Mouse (Mus musculus): ENCODE results near the gene Slc2a4. TPM values are rescaled to one million over a fixed set of nuclear protein-coding genes. Genes with fewer than 3 reads are reported as not detected.

The Slc2a4 gene
- polyA plus RNA-seq, 1 experiment from 2014 or later, result 29.2 TPM

DNA sequence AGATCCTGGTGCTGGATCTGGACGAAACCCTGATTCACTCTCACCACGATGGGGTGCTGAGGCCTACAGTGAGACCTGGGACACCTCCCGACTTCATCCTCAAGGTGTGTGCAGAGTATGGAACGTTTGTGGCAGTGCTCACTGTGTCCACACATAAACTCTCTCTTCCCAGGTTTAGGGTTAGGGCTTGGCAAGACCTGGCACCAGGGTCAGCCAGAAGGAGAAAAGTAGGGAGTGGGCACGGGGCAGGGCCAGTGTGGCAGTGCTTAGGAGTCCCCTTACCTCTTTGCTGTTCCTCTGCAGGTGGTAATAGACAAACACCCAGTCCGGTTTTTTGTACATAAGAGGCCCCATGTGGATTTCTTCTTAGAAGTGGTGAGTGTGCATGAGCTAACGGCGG, 36.4 kb upstream of the Slc2a4 start:
- Histone ChIP-seq H3K9me3 (no peaks in the 10 kb centered on the region), H3K27ac (no peak overlapping the region), H3K4me2 (replicated peaks) (no peak overlapping the region), H3K9ac (0 out of 2 replicates have a peak overlapping the region, but pooled peaks have one; percentile 4), H3K27me3 (no peaks in the 10 kb centered on the region), H3K4me3 (no peak overlapping the region), H3K4me1 (peaks cover 22% of the 10 kb centered on the region), H3K36me3 (peaks cover 60% of the 10 kb centered on the region)
- ATAC-seq (ENCODE audit: low FRiP score, low read depth), result no peak
- 89% methylated on average over 8 of the region's 8 CpGs for WGBS

DNA sequence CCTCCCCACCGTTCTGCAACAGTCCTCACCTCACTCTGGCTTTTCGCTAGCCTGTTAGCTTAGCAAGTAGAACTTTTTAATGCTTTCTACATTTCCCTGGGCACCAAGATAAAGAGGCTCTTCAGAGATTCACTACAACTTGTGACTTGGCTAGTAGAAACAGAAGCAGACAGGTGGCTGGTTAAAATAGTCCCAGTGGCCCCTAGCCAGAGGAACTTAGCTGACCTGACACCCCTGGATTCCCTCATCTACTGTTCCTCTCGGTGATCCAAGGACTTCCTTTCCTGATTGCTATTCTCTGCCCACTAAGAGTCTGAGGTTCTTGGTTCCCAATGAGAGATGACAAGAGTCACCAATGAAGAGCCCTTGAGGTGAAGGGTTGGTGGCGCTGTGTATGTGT, 35.4 kb upstream of the Slc2a4 start:
- 90% methylated on average over 4 of the region's 4 CpGs for WGBS
- no peak for ATAC-seq (ENCODE audit: low FRiP score, low read depth)
- H3K27me3 ChIP-seq, result no peaks in the 10 kb centered on the region
- H3K4me2 ChIP-seq (replicated peaks), result peak overlapping the region; percentile 84
- no peak overlapping the region for H3K27ac ChIP-seq
- H3K9ac ChIP-seq, result peak overlapping the region; percentile 100
- H3K4me3 ChIP-seq, result peak overlapping the region; percentile 99
- H3K4me1 ChIP-seq, result peaks cover 30% of the 10 kb centered on the region
- H3K36me3 ChIP-seq, result peaks cover 54% of the 10 kb centered on the region
- H3K9me3 ChIP-seq, result no peaks in the 10 kb centered on the region

DNA sequence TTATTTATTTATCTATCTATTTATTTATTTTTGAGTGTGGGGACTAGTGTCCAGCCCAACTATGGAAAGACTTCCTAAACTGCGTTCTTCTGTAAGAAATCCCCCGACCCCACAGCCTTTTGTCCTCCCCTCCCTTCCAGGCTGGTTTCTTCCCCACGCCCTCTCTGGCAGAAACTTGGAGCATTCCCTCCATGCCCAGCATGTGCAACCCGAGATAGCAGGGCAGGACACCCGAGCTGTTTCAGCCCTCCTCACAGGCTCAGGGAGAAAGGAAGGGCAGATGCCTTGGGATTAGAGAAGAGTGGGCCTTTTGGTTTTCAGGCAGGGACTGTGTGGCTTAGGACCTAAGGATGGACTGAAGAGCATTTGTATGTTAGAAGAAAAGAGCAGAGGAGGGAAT, 34.9 kb upstream of the Slc2a4 start:
- peak overlapping the region; percentile 100 for H3K9ac ChIP-seq
- peaks cover 30% of the 10 kb centered on the region for H3K4me1 ChIP-seq
- H3K4me2 ChIP-seq (replicated peaks), result peak overlapping the region; percentile 84
- H3K36me3 ChIP-seq, result peaks cover 54% of the 10 kb centered on the region
- WGBS, result 33% methylated on average over 5 of the region's 5 CpGs
- no peak overlapping the region for H3K27ac ChIP-seq
- no peak for ATAC-seq (ENCODE audit: low FRiP score, low read depth)
- no peaks in the 10 kb centered on the region for H3K27me3 ChIP-seq
- H3K4me3 ChIP-seq, result peak overlapping the region; percentile 99
- no peaks in the 10 kb centered on the region for H3K9me3 ChIP-seq

DNA sequence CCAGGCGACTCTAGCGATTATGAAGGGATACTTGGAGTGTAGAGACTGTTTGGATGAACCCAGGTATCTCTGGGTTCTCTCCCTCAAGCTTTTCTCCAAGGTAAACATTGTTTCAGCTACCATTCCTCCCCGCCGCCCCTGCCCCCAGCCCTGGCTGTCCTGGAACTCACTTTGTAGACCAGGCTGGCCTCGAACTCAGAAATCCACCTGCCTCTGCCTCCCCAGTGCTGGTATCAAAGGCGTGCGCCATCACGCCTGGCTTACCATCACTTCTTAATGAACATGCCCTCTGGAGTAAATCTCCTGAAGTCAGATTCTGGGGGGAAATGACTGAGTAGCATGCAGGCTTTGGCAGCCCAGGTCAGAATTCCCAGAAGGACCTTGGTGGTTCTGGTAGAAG, 34.2 kb upstream of the Slc2a4 start, which contains the start of gene Elp5:
Gene Elp5 (minus strand): TSS at position 293 of the 400 bp plus-strand sequence.
- Histone ChIP-seq H3K9ac (peak within 1 kb of the TSS; percentile 100), H3K4me3 (peak within 1 kb of the TSS; percentile 99), H3K36me3 (peaks cover 52% of the 10 kb centered on the region), H3K4me2 (replicated peaks) (peak within 1 kb of the TSS; percentile 84), H3K27me3 (no peaks in the 10 kb centered on the region), H3K9me3 (no peaks in the 10 kb centered on the region), H3K4me1 (peaks cover 30% of the 10 kb centered on the region), H3K27ac (peak within 1 kb of the TSS; percentile 98)
- no peak for ATAC-seq (ENCODE audit: low FRiP score, low read depth)
- 61% methylated on average over 8 of the region's 8 CpGs for WGBS

DNA sequence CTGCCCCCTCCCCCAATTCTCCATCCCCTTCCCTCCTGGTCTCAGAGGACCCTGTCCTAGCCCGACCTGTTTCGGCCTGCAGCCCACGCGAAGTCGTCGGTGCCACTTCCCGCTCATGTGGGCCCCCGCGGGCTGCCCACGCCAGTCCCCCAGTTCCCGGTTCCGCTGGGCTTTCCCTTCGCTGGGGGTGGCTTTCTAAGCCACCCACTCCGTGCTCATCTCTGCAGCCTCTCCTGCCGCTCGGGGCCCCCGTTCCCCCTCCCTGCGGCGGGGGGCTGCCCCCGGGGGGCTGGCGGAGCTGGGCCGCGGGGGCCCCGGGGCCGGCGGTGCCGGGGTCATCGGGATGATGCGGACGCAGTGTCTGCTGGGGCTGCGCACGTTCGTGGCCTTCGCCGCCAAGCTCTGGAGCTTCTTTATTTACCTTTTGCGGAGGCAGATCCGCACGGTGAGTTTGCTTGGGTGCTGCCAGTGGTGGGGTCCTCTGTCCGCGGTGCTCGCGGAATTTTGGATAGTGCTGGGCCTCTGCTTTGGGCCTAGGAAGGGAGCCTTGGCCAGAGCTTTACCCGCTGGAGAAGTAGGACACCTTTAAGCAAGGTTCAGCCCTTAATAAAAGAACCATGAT, 33.3 kb upstream of the Slc2a4 start, which contains the start of gene Ctdnep1:
Gene Ctdnep1 (plus strand): TSS at position 16 of the 622 bp plus-strand sequence.
- Histone ChIP-seq H3K4me1 (peaks cover 30% of the 10 kb centered on the region), H3K9me3 (no peaks in the 10 kb centered on the region), H3K27me3 (no peaks in the 10 kb centered on the region), H3K9ac (peak within 1 kb of the TSS; percentile 100), H3K36me3 (peaks cover 50% of the 10 kb centered on the region), H3K4me3 (peak within 1 kb of the TSS; percentile 99), H3K4me2 (replicated peaks) (peak within 1 kb of the TSS; percentile 92), H3K27ac (peak within 1 kb of the TSS; percentile 98)
- ATAC-seq (ENCODE audit: low FRiP score, low read depth), result peak; percentile 29; the same call in 1 of the 2 replicates
- under 1% methylated on average over 41 of the region's 43 CpGs for WGBS

DNA sequence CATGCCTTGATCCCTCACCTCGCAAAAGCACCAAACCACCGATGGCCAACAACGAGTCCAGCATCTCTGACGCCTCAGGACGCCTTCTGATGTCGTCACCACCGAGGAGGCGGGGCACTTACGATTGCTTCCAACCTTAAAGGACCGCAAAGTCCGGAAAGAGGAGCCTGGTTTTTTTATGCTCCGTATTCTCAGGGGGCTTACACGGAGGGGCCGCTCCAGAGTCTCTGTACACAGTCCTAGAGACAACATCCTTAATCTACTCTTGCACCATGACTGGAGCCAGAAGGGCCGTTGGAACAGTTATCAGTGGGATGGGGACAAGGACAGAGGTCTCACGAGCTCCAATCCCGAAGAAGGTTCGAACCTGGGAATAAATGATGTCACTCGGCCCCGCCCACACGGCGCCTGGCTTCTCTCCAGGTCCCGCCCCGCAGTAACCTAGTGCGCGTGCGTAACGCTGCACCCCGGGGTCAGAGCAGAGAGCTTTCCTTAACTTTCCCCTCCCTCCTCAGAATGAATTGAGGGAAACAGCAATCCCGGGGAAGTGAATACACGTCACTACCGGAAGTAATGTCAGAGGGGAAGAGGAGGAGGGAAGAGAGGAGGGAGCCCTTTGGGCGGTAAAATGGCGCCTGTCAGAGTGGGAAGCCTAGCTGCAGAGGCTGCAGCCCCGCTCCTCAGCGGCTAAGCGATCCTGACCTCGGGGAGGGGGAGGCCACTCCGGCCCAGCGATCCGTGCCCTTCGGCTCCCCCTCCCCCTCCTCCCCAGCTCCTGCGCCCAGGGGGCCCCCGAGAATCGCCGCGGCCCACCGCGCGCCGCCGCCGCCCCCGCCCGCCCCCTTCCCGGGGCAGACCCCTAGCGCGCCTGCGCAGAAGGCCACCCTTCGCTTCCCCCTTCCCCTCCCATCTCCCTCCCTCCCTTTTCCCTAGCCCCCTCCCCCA, 32.5 kb upstream of the Slc2a4 start:
- Histone ChIP-seq H3K9me3 (no peaks in the 10 kb centered on the region), H3K27me3 (no peaks in the 10 kb centered on the region), H3K4me3 (peak overlapping the region; percentile 99), H3K27ac (peak overlapping the region; percentile 98), H3K36me3 (peaks cover 52% of the 10 kb centered on the region), H3K4me1 (peaks cover 30% of the 10 kb centered on the region), H3K9ac (peak overlapping the region; percentile 100), H3K4me2 (replicated peaks) (peak overlapping the region; percentile 92)
- WGBS, result under 1% methylated on average over 49 of the region's 60 CpGs
- ATAC-seq (ENCODE audit: low FRiP score, low read depth), result peak; percentile 94

DNA sequence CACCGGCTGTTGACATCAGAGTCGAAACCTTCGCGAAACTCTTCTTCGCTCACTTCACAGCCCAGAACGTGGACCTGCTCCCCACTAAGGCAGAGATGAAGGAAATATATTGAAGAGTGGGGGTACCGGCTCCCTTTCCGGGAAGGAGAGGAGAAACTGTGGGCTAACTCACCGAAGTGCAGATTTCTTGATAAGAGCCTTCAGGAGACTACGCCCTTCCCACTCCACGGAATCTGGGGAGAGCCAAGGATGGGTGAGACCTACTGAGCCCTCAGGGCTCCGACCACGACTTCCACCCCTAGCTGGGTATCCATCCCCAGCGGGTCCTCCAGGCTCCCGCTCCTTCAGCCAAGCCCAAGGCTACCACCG, 31.8 kb upstream of the Slc2a4 start:
- Histone ChIP-seq H3K36me3 (peaks cover 52% of the 10 kb centered on the region), H3K27ac (peak overlapping the region; percentile 98), H3K27me3 (no peaks in the 10 kb centered on the region), H3K9ac (peak overlapping the region; percentile 90), H3K4me1 (peaks cover 30% of the 10 kb centered on the region), H3K9me3 (no peaks in the 10 kb centered on the region), H3K4me2 (replicated peaks) (peak overlapping the region; percentile 92), H3K4me3 (peak overlapping the region; percentile 99)
- 2% methylated on average over 16 of the region's 16 CpGs for WGBS
- ATAC-seq (ENCODE audit: low FRiP score, low read depth), result no peak

DNA sequence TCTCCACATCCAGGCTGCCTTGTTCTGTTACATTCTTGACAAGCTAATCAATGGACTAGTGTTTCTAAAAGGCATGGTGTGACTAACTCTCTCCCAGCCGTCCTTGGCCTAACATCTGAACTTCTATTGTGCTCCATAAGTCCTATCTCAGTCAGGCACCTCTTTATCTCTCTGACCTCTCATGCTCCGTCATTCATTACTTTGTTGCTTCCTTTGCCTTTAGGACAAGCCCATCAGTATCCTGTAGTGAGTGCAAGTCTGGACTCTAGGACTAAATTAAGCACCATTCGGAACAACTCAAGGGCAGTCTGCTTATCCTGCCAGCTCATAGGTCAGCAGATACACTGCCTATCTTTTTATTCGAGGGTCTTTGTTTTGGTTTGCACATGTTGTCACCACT, 28.3 kb upstream of the Slc2a4 start:
- Histone ChIP-seq H3K27ac (no peak overlapping the region), H3K4me3 (no peak overlapping the region), H3K9ac (no peak overlapping the region), H3K36me3 (peaks cover 71% of the 10 kb centered on the region), H3K27me3 (no peaks in the 10 kb centered on the region), H3K4me1 (peaks cover 12% of the 10 kb centered on the region), H3K4me2 (replicated peaks) (no peak overlapping the region), H3K9me3 (no peaks in the 10 kb centered on the region)
- no peak for ATAC-seq (ENCODE audit: low FRiP score, low read depth)
- 96% methylated on average over 4 of the region's 4 CpGs for WGBS

DNA sequence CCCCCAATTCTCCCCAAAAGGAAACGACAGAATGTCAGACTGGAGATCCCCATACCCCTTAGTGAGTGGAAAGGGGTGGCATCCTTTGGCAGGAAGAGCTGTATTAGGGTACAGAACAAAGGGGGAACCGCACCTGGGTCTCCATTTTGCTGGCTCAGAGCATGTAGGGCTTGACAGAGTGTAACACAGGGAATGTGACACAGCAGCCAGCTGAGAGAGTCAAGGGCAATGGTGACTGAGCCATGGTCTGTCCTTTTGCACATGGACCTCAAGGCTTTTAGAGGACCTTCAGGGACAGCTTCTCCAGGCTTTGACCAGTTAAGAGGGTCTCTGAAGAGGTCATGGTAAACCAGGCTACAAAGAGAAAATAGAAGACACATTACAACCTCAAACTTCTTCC, 26.9 kb upstream of the Slc2a4 start:
- H3K27me3 ChIP-seq, result no peaks in the 10 kb centered on the region
- H3K4me1 ChIP-seq, result peaks cover 12% of the 10 kb centered on the region
- H3K27ac ChIP-seq, result no peak overlapping the region
- WGBS, result 93% methylated on average over 2 of the region's 2 CpGs
- no peak overlapping the region for H3K9ac ChIP-seq
- ATAC-seq (ENCODE audit: low FRiP score, low read depth), result no peak
- H3K4me2 ChIP-seq (replicated peaks), result no peak overlapping the region
- H3K36me3 ChIP-seq, result peaks cover 81% of the 10 kb centered on the region
- no peaks in the 10 kb centered on the region for H3K9me3 ChIP-seq
- no peak overlapping the region for H3K4me3 ChIP-seq

DNA sequence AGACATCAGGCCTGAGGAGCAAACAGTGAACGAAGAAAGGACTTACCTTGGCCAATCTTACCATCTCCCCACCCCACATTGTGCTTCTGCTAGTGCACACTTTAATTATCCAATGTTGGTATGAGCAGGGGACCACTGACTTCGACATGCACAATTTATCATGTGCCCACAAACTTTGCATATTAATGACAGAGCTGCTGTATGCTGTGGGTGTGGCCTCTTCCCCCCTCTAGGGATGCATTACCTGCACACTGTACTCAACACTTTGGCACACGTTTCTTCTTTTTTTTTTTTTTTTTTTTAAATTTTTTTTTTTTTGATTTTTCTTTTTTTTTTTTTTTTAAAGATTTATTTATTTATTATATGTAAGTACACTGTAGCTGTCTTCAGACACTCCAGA, 22.8 kb upstream of the Slc2a4 start:
- H3K9ac ChIP-seq, result no peak overlapping the region
- H3K4me2 ChIP-seq (replicated peaks), result no peak overlapping the region
- peaks cover 80% of the 10 kb centered on the region for H3K36me3 ChIP-seq
- WGBS, result 80% methylated on average over 3 of the region's 3 CpGs
- peaks cover 13% of the 10 kb centered on the region for H3K4me1 ChIP-seq
- H3K27ac ChIP-seq, result no peak overlapping the region
- H3K9me3 ChIP-seq, result no peaks in the 10 kb centered on the region
- ATAC-seq (ENCODE audit: low FRiP score, low read depth), result no peak
- H3K27me3 ChIP-seq, result peaks cover 30% of the 10 kb centered on the region
- H3K4me3 ChIP-seq, result no peak overlapping the region

DNA sequence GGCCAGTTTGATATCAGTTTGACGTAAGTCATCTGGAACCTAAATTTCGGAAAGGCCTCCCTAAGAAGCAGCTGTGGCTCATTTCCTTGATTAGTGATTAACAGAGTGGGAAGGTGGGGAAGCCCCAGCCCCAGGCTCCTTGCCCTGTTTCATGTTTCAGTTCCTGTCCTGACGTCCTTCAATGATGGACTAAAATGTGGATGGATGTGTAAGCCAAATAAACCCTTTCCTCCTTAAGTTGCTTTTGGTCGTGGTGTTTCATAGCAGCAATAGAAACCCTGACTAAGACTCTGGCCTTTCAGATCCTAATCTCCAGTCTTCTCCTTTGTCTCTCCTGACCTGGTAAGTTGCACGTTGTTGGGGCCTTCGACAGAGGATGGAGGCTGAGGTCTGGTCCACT, 22.2 kb upstream of the Slc2a4 start:
- peaks cover 17% of the 10 kb centered on the region for H3K4me1 ChIP-seq
- H3K9me3 ChIP-seq, result no peaks in the 10 kb centered on the region
- H3K27ac ChIP-seq, result no peak overlapping the region
- ATAC-seq (ENCODE audit: low FRiP score, low read depth), result no peak
- peaks cover 74% of the 10 kb centered on the region for H3K36me3 ChIP-seq
- 78% methylated on average over 6 of the region's 6 CpGs for WGBS
- peaks cover 36% of the 10 kb centered on the region for H3K27me3 ChIP-seq
- no peak overlapping the region for H3K4me2 ChIP-seq (replicated peaks)
- no peak overlapping the region for H3K9ac ChIP-seq
- H3K4me3 ChIP-seq, result no peak overlapping the region

DNA sequence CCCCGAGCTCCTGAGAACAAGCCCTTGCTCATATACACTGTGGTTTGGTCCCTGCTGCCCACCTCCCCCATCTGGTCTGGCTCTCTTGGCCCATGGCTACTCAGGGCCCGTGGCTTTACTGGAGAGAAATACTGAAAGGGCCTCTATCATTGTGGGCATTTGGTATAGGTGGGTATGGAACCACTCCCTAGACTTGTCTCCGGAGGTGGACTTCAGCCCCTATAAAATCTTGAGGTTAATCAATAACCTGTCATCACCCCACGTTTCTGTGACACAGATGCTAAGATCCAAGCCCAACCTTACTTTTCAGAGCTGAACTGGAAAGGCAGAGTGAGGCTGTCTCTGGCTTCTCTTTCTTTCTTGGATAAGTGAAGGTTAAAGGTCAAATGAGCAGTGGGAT, 20.8 kb upstream of the Slc2a4 start:
- Histone ChIP-seq H3K4me1 (peaks cover 20% of the 10 kb centered on the region), H3K4me2 (replicated peaks) (no peak overlapping the region), H3K9me3 (no peaks in the 10 kb centered on the region), H3K9ac (no peak overlapping the region), H3K27me3 (peaks cover 50% of the 10 kb centered on the region), H3K27ac (no peak overlapping the region), H3K4me3 (no peak overlapping the region), H3K36me3 (peaks cover 60% of the 10 kb centered on the region)
- 85% methylated on average over 4 of the region's 4 CpGs for WGBS
- no peak for ATAC-seq (ENCODE audit: low FRiP score, low read depth)
